Mouse (Mus musculus): ENCODE measurements around the gene Gm5737.

The Gm5737 gene

GRCm38 (mm10) chr7:120811834-120812415, at the start of gene Gm5737:
Gene Gm5737, plus strand, starts transcription at chr7:120812365.
- DNase-seq, result no peak

DNA sequence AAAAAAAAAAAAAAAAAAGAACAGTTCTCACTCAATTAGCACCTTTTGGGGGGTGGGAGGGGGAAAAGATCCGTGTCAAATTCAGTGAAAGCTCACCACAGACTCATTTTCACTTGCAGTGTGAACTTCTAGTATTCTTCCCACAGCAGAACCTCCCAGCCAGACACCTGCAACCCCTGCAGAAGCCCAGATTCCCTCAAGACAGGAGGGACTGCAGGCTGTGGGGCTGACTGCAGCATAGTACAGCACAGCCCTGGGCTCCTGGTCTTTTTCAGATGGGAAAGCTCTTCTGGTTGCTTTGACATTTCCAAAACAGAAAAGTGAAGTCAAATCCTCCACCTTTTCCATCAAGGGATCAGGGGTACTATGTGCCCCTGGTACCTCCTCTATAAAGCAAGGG, 44.8 kb upstream of the Gm5737 start:
- DNase-seq, result no peak

DNA sequence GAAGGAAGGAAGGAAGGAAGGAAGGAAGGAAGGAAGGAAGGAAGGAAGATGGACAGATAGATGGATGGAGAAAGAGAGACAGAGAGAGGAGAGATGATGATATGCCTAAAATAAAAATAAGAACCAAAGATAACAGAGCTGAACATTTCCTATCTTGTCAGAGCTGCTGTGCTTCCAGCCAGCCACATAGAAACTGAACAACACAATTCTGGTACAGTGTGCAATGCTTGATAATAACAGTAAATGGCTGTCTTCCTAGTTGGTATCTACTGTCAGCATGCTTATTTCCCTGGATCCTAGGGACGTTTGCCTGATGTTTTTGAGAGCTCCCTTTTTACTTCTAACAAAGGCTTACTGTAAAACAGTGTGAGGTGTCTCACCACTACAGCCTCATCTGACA, 40.8 kb upstream of the Gm5737 start:
- DNase-seq, result no peak

- DNase-seq, result no peak
Observed at GRCm38 (mm10) chr7:120778012-120778411, 34.2 kb upstream of the Gm5737 start.

- no peak for DNase-seq
Observed at GRCm38 (mm10) chr7:120795544-120795943, 16.6 kb upstream of the Gm5737 start.

DNA sequence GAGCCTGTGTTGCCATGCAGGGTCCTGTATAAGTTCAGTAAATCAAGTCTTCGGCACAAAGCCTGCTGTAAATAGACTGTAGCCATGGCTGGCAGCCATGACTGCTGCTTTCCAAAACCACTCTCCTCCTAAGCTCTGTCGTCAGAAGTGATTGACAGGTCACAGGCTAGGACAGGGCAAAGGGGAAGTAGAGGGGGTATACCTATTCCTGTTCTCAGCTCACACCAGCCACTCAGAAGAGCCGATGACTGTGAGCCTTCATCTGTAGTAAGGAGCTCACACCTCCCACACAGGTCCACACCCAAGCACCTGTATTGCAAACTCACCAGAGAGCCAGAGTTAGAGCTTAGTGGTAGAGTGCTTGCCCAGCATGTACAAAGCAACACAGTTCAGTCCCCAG, 15.8 kb upstream of the Gm5737 start:
- no peak for DNase-seq

GRCm38 (mm10) chr7:120803268-120803667, 8.9 kb upstream of the Gm5737 start:
- no peak for DNase-seq

DNA sequence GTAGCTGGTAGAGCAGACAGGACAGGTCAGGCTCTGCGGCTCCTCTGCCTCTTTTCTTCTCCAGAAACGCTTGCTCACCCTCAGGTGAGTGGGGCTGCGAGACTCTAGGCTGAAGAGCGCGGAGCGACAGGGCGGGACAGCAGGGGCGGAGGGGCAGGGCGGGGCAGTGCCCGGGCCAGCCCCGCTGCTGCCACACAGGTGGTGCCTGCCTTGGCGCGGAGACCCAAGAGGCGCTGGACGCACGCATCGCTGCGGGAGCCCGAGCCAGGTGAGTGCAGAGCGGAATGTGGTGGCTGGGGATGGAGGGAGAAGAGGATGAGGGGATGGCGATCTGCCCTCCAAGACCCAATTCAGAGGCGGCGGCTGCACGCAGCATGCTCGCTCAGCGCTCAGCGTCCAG, 2.5 kb upstream of the Gm5737 start:
- DNase-seq, result peak; percentile 14

- no peak for DNase-seq
Observed at GRCm38 (mm10) chr7:120817552-120817951, 5.4 kb downstream of the Gm5737 start.

GRCm38 (mm10) chr7:120819386-120819785, 7.2 kb downstream of the Gm5737 start:
- DNase-seq, result no peak

- peak; percentile 80 for DNase-seq
Observed at GRCm38 (mm10) chr7:120823248-120823647, 11.1 kb downstream of the Gm5737 start.

DNA sequence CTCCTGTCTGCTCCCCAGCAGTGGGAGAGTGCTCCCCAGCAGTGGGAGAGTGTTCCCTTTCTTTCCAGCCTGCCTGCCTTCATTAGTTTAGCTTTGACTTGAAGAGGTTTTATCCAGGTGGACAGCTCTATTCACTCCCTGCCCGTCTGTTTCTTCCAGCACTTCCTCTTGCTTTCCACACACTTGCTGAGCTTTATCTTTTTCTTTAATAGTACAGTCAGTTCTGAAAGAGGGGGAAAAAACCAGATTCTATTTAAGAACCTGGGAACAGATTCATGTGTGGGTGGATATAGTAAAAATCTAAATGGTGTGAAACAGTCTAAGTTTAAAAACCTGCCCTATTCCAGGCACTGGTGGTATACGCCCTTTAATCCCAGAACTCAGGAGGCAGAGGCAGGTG, 12.9 kb downstream of the Gm5737 start:
- DNase-seq, result no peak

GRCm38 (mm10) chr7:120826408-120826807, 14.2 kb downstream of the Gm5737 start:
- DNase-seq, result peak; percentile 59

GRCm38 (mm10) chr7:120830431-120831381, 18.5 kb downstream of the Gm5737 start:
- DNase-seq, result peak; percentile 74

DNA sequence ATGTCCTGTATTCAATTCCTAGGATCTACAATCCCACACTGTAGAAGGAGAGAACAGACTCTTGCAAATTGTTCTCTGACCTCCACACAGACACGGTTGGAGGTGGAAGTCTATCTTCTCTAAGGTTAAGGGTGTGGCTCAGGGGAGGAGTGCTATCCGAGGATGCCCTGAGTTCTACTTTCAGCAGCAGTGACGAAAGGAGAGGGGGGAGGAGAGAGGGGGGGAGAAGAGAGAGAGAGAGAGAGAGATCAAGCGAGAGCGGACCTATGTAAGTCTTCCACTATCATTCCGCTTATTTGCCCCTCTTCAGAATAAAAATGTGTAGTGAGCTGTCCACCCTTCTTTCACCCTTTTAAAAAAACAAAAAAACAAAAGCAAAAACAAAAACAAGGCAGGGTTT, 22.3 kb downstream of the Gm5737 start:
- DNase-seq, result no peak

DNA sequence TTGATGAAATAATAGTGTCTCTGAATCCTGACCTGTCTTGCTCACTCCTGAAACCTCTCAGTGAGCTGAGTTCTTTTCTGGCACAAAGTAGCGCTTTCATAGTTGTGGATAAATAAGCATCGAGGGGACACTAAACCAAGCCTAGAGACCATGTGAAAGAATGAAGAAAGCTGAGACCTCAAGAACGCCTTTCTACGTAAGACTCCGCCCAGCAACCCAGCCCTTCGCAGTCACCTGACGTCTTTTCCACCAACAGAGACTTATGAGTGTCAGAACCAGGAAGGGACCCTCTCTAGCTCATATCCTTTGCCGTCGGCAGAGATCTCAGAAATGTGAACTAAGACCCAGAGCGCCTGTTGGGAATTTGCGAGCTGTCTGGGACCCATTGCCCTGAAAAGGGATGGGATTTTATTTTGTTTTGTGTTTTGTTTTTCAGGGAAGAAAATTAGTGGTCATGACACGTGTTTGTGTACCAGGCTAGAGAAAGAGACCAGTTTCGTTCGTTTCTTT, 22.8 kb downstream of the Gm5737 start:
- peak; percentile 84 for DNase-seq

DNA sequence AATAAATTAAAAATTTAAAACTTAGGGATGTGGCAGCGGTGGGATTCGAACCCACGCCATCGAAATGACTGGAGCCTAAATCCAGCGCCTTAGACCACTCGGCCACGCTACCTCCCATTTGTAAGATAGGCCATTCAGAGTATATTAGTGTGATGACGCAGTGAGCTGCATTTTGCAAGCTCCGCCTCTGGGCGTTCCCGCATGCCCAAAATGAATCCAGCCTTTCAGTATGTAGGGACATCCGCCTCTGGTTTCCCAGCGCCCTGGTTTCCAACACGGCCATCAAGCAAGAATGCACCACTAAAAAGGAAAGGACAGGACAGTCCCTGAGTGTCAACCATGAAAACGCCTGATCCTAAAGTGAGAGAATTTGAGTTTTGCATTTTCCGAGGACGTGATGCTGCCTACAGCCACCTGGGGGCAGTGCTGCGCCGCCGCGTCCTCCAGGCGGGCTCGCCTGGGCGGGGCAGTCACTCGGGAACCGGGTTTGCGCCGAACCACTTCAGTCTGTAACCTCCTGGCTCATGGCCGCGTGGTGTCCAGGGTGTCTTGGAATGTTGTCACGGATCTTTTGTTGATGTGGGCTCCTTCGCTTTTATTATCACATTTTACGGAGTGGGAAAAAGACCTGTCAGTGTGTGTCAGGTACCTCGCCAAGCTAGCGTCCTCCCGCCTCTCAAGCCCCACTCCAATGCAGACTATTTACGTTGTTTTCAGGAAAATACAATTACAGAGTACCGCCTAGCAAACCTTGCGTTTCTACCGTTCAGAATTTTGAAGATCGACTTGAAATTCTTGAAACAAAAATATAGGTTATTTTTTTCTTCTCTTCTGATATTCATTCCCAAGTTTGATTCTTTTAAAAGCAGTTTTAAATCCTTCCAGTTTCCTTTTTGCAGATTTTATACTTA, 23.5 kb downstream of the Gm5737 start:
- peak; percentile 93 for DNase-seq

DNA sequence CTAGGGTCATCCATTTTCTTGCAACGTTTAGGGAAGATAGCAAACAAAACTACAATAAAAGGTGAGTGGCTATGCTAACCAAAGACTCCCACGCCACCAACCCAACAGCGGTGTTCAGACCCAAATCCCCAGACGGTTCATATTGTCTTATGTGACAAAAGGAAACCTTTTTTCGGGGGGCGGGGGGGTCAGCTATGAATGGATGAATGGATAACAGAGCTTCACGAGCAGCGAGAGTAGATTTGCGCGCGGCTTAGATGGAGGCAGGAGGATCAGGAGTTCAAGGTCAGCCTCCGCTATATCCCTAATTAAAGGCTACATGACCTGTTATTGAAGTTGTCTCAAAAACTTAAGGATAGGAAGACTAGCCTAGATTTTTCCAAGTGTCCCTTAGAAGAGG, 24.2 kb downstream of the Gm5737 start:
- peak; percentile 77 for DNase-seq

DNA sequence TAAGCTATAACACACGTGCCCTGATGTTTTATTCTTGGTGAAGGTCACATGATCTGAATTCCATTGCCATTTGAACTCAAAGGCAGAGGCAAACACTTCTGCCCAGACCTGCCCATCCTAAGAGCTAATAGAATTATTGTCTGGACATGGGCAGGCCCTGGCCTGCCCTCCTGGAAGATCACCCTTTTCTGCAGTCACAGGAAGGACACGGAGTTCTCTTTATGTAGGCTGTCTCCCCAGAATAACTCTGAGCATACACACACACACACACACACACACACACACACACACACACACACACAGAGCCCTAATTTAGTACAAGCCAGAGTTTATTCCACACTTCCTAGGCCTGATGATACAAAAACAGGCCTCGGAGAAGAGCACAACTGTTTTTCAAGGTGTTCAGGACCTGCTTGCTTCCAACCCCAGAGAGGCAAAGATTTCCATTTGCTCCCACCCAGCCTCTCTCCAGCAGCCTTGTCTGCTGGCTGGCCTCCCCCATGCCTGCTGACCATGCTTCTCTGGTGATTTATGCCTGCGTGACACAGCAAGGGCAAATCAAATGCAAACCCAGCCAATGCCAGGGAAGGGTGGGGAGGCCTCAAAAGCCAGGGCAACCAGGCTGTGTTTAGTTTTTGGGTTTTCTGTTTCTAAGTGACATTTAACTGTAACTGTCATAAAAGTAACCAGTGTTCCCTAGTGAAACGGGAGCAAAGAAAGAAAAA, 26.4 kb downstream of the Gm5737 start:
- no peak for DNase-seq

DNA sequence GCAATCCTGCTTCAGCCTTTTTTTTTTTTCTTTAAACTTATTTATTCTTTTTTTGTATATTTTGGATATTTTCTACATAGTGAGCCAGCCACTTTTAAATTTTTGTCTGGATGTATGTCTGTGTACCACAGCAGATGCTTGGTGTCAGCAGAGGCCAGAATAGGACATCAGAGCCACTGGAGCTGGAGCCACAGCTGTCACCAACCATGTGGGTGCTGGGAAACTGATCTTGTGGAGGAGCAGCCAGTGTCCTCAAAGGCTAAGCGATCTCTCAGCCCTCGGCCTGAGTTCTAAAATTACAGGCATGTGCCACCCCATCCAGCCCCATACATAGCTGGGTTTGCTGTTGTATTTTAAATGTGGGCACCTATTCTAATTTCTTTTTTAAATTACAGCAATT, 27.6 kb downstream of the Gm5737 start:
- DNase-seq, result no peak

- peak; percentile 92 for DNase-seq
Observed at GRCm38 (mm10) chr7:120842345-120843036, 30.3 kb downstream of the Gm5737 start, which contains the start of gene Eef2k. Gene Eef2k, plus strand, starts transcription at chr7:120842831.
